Mouse (Mus musculus) heart, embryonic 16.5 days (tissue): ENCODE data around the gene Hif3a. TPM values are rescaled to one million over a fixed set of nuclear protein-coding genes. Genes with fewer than 3 reads are reported as not detected.
A peak's percentile ranks its signal among the peaks of the same experiment; 100 is the strongest.

ENCODE experiments used
- ATAC-seq: fragments of 200-750 bp; cut with Nextera tagmentation; replicated peaks from 2 replicates; pipeline ENCODE4 v1.8.0; 2017; ENCODE audit warnings: moderate number of reproducible peaks; ENCODE audit not compliant: insufficient read depth, low FRiP score; ENCODE audit errors: extremely low read depth
- H3K27ac ChIP-seq: fragments of 300-500 bp; sonication (generic); 2 replicates; pipeline ENCODE4 v1.5.1; 2014; ENCODE audit warnings: mild to moderate bottlenecking, low read length, control low read depth, moderate library complexity
- H3K27me3 ChIP-seq: fragments of 300-500 bp; sonication (generic); 2 replicates; pipeline ENCODE4 v1.6.1; 2014; ENCODE audit warnings: low read length, mixed read lengths; ENCODE audit not compliant: control insufficient read depth, insufficient read depth
- H3K36me3 ChIP-seq: fragments of 300-500 bp; sonication (generic); 2 replicates; pipeline ENCODE4 v1.6.1; 2014; ENCODE audit not compliant: control insufficient read depth, insufficient read depth
- H3K4me1 ChIP-seq: fragments of 300-500 bp; sonication (generic); 2 replicates; pipeline ENCODE4 v1.6.1; 2014; ENCODE audit warnings: low read length, mixed read lengths; ENCODE audit not compliant: control insufficient read depth, insufficient read depth
- H3K4me2 ChIP-seq: fragments of 300-500 bp; sonication (generic); 2 replicates; pipeline ENCODE4 v1.6.1; 2014; ENCODE audit warnings: low read depth, mild to moderate bottlenecking, control low read depth, low read length
- H3K4me3 ChIP-seq: fragments of 300-500 bp; sonication (generic); 2 replicates; pipeline ENCODE4 v1.5.1; 2014; ENCODE audit warnings: mild to moderate bottlenecking, control low read depth, low read length
- H3K9ac ChIP-seq: fragments of 300-500 bp; sonication (generic); 2 replicates; pipeline ENCODE4 v1.6.1; 2014; ENCODE audit warnings: low read length, control low read depth
- H3K9me3 ChIP-seq: fragments of 300-500 bp; sonication (generic); replicated peaks from 2 replicates; pipeline ENCODE4 v1.6.1; 2016; ENCODE audit warnings: low read length; ENCODE audit not compliant: control insufficient read depth
- WGBS: fragments of 180-500 bp; shearing (Covaris S2); extraction: QIAGEN DNeasy Blood & Tissue Kit; methylation state at CpG from one replicate; pipeline ENCODE4 v1.1.7; 2014; 5-methylcytosine and 5-hydroxymethylcytosine counted together
- polyA plus RNA-seq: library from polyadenylated mRNA; unstranded; fragments of >200 nt; fragmentation: Nextera tagmentation; extraction: Ambion mirVana; gene quantifications from 2 replicates; pipeline ENCODE4 v1.2.1, GENCODE M21; 2015

The Hif3a gene
- polyA plus RNA-seq, 1 experiment from 2014 or later = 36.3 TPM

DNA sequence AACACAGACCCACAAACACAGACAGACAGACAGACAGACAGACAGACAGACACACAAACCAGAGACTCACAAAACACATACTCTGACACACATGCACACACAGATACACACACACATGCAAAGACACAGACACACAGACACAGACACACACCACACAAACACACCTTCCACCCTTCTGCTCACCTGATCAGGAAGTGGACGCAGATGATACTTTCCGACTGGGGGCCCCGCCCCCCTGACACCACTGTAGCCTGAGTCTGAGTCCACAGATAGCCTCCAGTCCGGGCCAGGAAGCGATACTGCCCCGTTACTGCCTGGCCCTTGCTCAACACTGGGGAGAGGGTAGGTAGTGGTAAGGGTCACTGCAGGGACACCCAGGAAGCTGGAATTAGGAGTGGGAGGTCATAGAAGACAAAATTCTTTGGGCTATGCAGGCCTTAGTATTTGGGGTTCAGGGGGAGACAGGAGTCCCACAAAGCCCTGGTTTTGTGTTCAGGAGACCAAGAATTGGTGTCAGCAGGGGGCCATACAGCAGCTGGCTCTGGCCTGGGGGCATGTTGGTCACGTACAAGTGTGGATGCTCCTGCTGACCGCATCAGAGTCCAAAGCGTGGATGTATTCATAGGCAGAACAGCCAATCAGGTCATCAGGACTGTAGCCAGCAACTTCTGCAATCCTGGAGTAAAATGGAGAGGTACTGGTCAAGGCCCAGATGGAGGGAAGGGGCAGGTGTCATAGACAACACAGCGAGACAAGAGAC is 13.6 kb downstream of the Hif3a start:
- H3K9ac ChIP-seq = no peak overlapping the region
- WGBS = 79% methylated on average over 10 of the region's 10 CpGs
- H3K27ac ChIP-seq = no peak overlapping the region
- H3K27me3 ChIP-seq = no peaks in the 10 kb centered on the region
- H3K4me1 ChIP-seq = peaks cover 11% of the 10 kb centered on the region
- ATAC-seq = no peak
- no peak overlapping the region for H3K4me2 ChIP-seq
- peaks cover 65% of the 10 kb centered on the region for H3K36me3 ChIP-seq
- no peak overlapping the region for H3K4me3 ChIP-seq
- 0 out of 2 replicates have a peak, but pooled peaks cover 2% of the 10 kb centered on the region for H3K9me3 ChIP-seq

- Histone ChIP-seq H3K9me3 (0 out of 2 replicates have a peak, but pooled peaks cover 4% of the 10 kb centered on the region), H3K36me3 (peaks cover 69% of the 10 kb centered on the region), H3K27ac (no peak overlapping the region), H3K4me1 (peaks cover 11% of the 10 kb centered on the region; the same call in 1 of the 2 replicates), H3K4me3 (no peak overlapping the region), H3K9ac (no peak overlapping the region), H3K27me3 (no peaks in the 10 kb centered on the region), H3K4me2 (no peak overlapping the region)
- 87% methylated on average over 5 of the region's 5 CpGs for WGBS
- ATAC-seq = no peak
These were observed 15.1 kb downstream of the Hif3a start for GRCm38 (mm10) chr7:17047041-17047682.

DNA sequence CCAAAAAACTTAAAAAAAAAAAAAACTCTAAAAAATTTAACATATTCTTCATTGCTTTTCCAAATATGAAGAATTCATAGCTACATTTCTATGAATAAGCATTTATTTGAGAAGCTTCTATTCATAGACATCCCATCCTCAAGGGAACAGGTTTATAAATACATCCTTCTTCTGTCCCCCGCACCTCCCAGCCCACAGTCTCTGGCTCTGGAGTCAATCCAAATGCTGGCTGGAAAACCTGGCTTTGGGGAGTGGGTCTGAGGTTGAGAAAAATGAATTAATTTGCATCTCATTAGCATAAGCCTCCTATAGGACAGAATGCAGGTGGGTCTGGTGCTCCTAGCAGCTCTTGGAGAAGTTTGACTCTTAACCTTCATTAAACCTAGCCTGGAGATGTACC is 16.5 kb downstream of the Hif3a start:
- peak overlapping the region; percentile 10; the same call in 1 of the 2 replicates for H3K27ac ChIP-seq
- no peak overlapping the region for H3K4me2 ChIP-seq
- WGBS = 19% methylated on average over 1 of the region's 1 CpGs
- 0 out of 2 replicates have a peak, but pooled peaks cover 4% of the 10 kb centered on the region for H3K9me3 ChIP-seq
- no peak for ATAC-seq
- H3K36me3 ChIP-seq = peaks cover 71% of the 10 kb centered on the region
- H3K4me3 ChIP-seq = no peak overlapping the region
- peaks cover 11% of the 10 kb centered on the region; the same call in 1 of the 2 replicates for H3K4me1 ChIP-seq
- H3K27me3 ChIP-seq = no peaks in the 10 kb centered on the region
- no peak overlapping the region for H3K9ac ChIP-seq

GRCm38 (mm10) chr7:17039373-17039772 is 22.9 kb downstream of the Hif3a start:
- Histone ChIP-seq H3K4me2 (no peak overlapping the region), H3K36me3 (peaks cover 81% of the 10 kb centered on the region), H3K27me3 (no peaks in the 10 kb centered on the region), H3K9ac (no peak overlapping the region), H3K9me3 (0 out of 2 replicates have a peak, but pooled peaks cover 4% of the 10 kb centered on the region), H3K4me1 (no peaks in the 10 kb centered on the region), H3K4me3 (no peak overlapping the region), H3K27ac (no peak overlapping the region)
- WGBS = 92% methylated on average over 7 of the region's 7 CpGs
- ATAC-seq = no peak

- no peak for ATAC-seq
- H3K36me3 ChIP-seq = peaks cover 81% of the 10 kb centered on the region
- no peaks in the 10 kb centered on the region for H3K27me3 ChIP-seq
- H3K4me3 ChIP-seq = no peak overlapping the region
- H3K9me3 ChIP-seq = no peaks in the 10 kb centered on the region
- no peaks in the 10 kb centered on the region for H3K4me1 ChIP-seq
- H3K27ac ChIP-seq = no peak overlapping the region
- no peak overlapping the region for H3K4me2 ChIP-seq
- 64% methylated on average over 9 of the region's 9 CpGs for WGBS
- H3K9ac ChIP-seq = no peak overlapping the region
These were observed 24.1 kb downstream of the Hif3a start for GRCm38 (mm10) chr7:17038018-17038695.

DNA sequence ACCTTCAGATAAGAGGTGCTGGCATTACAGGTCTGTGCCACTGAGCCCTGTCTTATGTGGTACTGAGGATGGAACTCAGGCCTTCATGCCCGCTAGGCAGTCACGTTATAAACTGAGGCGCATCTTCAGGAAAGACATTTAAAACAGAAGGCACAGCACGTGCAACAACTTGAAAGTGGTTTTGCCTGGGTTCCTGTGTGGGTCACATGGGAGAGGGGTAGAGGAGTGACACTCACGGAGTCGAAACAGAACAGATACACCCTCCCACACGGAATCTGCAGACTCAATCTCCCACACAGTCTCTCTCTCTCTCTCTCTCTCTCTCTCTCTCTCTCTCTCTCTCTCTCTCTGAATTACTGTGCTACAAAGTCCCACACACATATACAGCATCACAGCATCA is 32.0 kb downstream of the Hif3a start:
- peaks cover 30% of the 10 kb centered on the region for H3K36me3 ChIP-seq
- H3K4me3 ChIP-seq = no peak overlapping the region
- H3K9ac ChIP-seq = no peak overlapping the region
- no peak overlapping the region for H3K27ac ChIP-seq
- 64% methylated on average over 7 of the region's 7 CpGs for WGBS
- H3K9me3 ChIP-seq = no peaks in the 10 kb centered on the region
- peaks cover 24% of the 10 kb centered on the region for H3K4me1 ChIP-seq
- H3K27me3 ChIP-seq = no peaks in the 10 kb centered on the region
- ATAC-seq = no peak
- no peak overlapping the region for H3K4me2 ChIP-seq

DNA sequence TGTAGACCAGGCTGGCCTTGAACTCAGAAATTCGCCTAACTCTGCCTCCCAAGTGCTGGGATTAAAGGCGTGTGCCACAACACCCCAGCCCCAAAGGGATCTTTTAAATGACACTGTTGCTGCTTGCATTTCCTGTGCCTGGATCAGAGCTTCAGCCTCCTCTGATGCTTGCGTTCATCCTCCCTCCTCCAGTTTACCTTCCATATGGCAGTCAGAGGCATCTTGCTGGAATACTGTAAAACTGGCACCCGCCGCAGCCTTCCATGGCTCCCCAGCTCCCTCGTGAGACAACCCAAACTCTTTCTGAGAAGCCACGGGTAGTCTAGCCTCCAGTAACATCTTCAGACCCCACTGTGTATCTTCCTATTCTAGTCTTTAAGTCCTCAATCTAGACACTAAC is 33.3 kb downstream of the Hif3a start:
- Histone ChIP-seq H3K4me1 (peaks cover 37% of the 10 kb centered on the region), H3K9ac (no peak overlapping the region), H3K27ac (peak overlapping the region; percentile 37), H3K36me3 (peaks cover 17% of the 10 kb centered on the region), H3K4me3 (no peak overlapping the region), H3K27me3 (no peaks in the 10 kb centered on the region), H3K4me2 (no peak overlapping the region), H3K9me3 (no peaks in the 10 kb centered on the region)
- ATAC-seq = no peak
- WGBS = 76% methylated on average over 7 of the region's 7 CpGs

DNA sequence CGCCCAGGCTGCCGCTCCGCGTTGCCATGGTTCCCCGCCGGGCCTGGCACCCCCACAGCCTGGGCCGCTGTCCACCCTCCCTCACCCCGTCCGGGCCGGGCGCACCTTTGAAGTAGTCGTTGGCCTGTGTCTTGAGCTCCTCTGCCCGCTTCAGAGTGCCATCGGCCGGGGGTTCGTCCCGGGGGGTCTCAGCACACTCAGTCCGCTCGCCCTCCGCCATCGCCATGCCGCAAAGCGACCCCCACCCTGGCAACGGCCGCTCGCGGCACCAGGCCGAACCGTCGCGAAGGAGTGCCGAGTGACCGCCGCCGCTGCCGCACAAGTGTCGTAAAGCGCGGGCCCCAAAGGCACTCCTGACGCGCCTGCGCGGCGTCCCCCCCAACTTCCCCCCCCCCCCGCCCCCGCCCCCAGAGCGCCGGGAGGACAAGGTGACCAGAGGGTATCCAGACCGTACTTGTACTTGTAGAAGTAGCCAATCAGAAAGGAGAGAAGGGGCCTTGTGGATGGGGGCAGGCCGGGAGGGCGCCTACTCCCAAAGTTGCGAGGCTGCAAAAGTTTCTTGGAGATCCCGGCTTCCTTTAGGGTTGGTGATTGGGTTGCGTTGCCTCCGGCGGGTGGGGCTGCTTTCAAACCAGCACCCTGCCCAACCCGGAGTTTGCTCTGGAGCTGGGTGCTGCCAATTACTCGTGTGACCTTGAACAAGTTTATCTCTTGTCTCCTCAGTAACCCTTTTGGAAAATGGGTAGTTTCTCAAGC is 34.5 kb downstream of the Hif3a start, which contains the start of gene Ppp5c:
Gene Ppp5c (minus strand): TSS at position 337 of the 756 bp plus-strand sequence.
- Histone ChIP-seq H3K4me2 (peak within 1 kb of the TSS; percentile 88), H3K27me3 (no peaks in the 10 kb centered on the region), H3K9me3 (no peaks in the 10 kb centered on the region), H3K27ac (peak within 1 kb of the TSS; percentile 96), H3K9ac (peak within 1 kb of the TSS; percentile 94), H3K4me3 (peak within 1 kb of the TSS; percentile 97), H3K36me3 (peaks cover 6% of the 10 kb centered on the region), H3K4me1 (peaks cover 49% of the 10 kb centered on the region)
- ATAC-seq = peak; percentile 86
- whole genome bisulfite sequencing = under 1% methylated on average over 56 of the region's 58 CpGs
